Mouse (Mus musculus): ENCODE data around the gene Arntl2. TPM values are rescaled to one million over a fixed set of nuclear protein-coding genes. Genes with fewer than 3 reads are reported as not detected.

The Arntl2 gene
- total RNA-seq, 1 experiment from 2014 or later, result not detected

- peak; percentile 99 for ATAC-seq (replicated peaks; ENCODE audit: low read depth, poor library complexity, severe bottlenecking)
These were observed 19.1 kb upstream of the Arntl2 start for GRCm38 (mm10) chr6:146776610-146777389.

GRCm38 (mm10) chr6:146778055-146778454, 17.8 kb upstream of the Arntl2 start:
- no peak for ATAC-seq (replicated peaks; ENCODE audit: low read depth, poor library complexity, severe bottlenecking)

GRCm38 (mm10) chr6:146781566-146781965, 14.3 kb upstream of the Arntl2 start:
- ATAC-seq (replicated peaks; ENCODE audit: low read depth, poor library complexity, severe bottlenecking), result no peak

- no peak for ATAC-seq (replicated peaks; ENCODE audit: low read depth, poor library complexity, severe bottlenecking)
These were observed 2.3 kb upstream of the Arntl2 start for GRCm38 (mm10) chr6:146793527-146793926.

GRCm38 (mm10) chr6:146795166-146795923, 510 bp upstream of the Arntl2 start:
- no peak for ATAC-seq (replicated peaks; ENCODE audit: low read depth, poor library complexity, severe bottlenecking)

- no peak for ATAC-seq (replicated peaks; ENCODE audit: low read depth, poor library complexity, severe bottlenecking)
These were observed 1.6 kb downstream of the Arntl2 start for GRCm38 (mm10) chr6:146797446-146797845.

- ATAC-seq (replicated peaks; ENCODE audit: low read depth, poor library complexity, severe bottlenecking), result no peak
These were observed 14.1 kb downstream of the Arntl2 start for GRCm38 (mm10) chr6:146809991-146810390.

GRCm38 (mm10) chr6:146813007-146813406, 17.2 kb downstream of the Arntl2 start:
- no peak for ATAC-seq (replicated peaks; ENCODE audit: low read depth, poor library complexity, severe bottlenecking)

GRCm38 (mm10) chr6:146820177-146820965, 24.5 kb downstream of the Arntl2 start:
- ATAC-seq (replicated peaks; ENCODE audit: low read depth, poor library complexity, severe bottlenecking), result no peak

GRCm38 (mm10) chr6:146821958-146822357, 26.1 kb downstream of the Arntl2 start:
- no peak for ATAC-seq (replicated peaks; ENCODE audit: low read depth, poor library complexity, severe bottlenecking)

- peak; percentile 94 for ATAC-seq (replicated peaks; ENCODE audit: low read depth, poor library complexity, severe bottlenecking)
These were observed 29.1 kb downstream of the Arntl2 start for GRCm38 (mm10) chr6:146824727-146825486.

GRCm38 (mm10) chr6:146825487-146825773, 29.6 kb downstream of the Arntl2 start:
- ATAC-seq (replicated peaks; ENCODE audit: low read depth, poor library complexity, severe bottlenecking), result no peak

GRCm38 (mm10) chr6:146831320-146831719, 35.5 kb downstream of the Arntl2 start:
- no peak for ATAC-seq (replicated peaks; ENCODE audit: low read depth, poor library complexity, severe bottlenecking)

GRCm38 (mm10) chr6:146833485-146834314, 37.8 kb downstream of the Arntl2 start:
- peak; percentile 96 for ATAC-seq (replicated peaks; ENCODE audit: low read depth, poor library complexity, severe bottlenecking)

GRCm38 (mm10) chr6:146834342-146834741, 38.5 kb downstream of the Arntl2 start:
- ATAC-seq (replicated peaks; ENCODE audit: low read depth, poor library complexity, severe bottlenecking), result no peak

- no peak for ATAC-seq (replicated peaks; ENCODE audit: low read depth, poor library complexity, severe bottlenecking)
These were observed 39.9 kb downstream of the Arntl2 start for GRCm38 (mm10) chr6:146835784-146836183.

- ATAC-seq (replicated peaks; ENCODE audit: low read depth, poor library complexity, severe bottlenecking), result no peak
These were observed 41.5 kb downstream of the Arntl2 start for GRCm38 (mm10) chr6:146837316-146837715.

- ATAC-seq (replicated peaks; ENCODE audit: low read depth, poor library complexity, severe bottlenecking), result no peak
These were observed 42.5 kb downstream of the Arntl2 start for GRCm38 (mm10) chr6:146838366-146838765.

GRCm38 (mm10) chr6:146838863-146839262, 43.0 kb downstream of the Arntl2 start:
- no peak for ATAC-seq (replicated peaks; ENCODE audit: low read depth, poor library complexity, severe bottlenecking)
